Mouse (Mus musculus): ENCODE results near the gene U2surp.

Gene U2surp

DNA sequence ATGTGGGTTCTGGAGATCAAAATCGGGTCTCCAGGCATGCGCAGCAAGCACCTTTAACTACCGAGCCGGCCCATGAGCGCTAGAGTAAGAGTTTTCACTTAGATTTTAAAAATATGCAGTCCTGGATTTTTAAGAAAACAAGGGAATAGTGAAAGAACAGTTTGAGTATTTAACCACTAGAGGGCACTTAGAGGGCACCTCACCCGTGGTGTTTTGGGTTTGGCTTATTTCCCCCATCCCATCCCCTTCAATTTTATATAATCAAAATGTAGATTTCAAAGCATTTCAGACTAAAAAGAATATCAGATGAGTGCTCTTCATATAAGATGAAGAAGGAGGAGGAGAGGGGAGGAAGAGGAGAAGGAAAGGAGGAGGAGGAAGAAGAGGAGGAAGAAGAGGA, 22.0 kb upstream of the U2surp start:
- WGBS: 36% methylated on average over 6 of the region's 6 CpGs

DNA sequence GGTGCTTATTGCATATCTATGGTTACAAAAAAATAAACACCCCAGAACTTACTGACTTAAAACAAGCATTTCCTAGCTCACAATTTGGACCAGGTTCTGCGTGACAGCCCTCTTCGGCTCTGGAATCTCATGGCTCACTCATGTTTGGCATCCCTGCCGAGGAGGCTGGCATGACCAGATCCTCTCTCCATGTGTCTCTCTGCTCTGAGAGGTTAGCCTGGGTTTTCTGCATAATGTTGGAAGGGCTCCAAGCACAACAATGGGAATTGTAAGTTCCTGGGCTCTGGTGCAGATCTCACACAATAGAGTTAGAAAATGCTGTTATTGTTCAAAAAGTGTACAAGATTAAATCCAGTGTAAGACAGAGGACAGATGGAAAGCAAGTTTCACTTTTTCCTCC, 19.3 kb upstream of the U2surp start:
- WGBS: 75% methylated on average over 3 of the region's 3 CpGs

DNA sequence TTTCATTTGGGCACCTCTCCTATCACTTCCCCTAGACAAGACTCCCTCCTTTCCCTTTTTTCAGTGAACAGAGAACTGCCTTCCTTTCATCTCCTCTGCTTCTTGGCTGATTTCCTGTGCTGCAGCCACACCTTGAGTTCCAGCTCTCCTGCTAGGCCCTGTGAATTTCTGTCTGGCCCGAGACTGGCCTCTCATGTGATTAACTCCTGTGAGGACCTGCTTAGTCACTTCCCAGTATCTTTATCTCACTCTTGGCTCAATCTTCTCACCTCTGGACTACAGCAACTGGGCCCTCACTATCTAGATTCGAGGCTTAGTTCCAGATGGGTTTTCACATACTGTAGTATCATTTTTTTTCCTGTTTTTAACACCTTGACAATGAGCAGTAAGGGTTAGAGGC, 15.9 kb upstream of the U2surp start:
- 63% methylated on average over 2 of the region's 2 CpGs for WGBS

DNA sequence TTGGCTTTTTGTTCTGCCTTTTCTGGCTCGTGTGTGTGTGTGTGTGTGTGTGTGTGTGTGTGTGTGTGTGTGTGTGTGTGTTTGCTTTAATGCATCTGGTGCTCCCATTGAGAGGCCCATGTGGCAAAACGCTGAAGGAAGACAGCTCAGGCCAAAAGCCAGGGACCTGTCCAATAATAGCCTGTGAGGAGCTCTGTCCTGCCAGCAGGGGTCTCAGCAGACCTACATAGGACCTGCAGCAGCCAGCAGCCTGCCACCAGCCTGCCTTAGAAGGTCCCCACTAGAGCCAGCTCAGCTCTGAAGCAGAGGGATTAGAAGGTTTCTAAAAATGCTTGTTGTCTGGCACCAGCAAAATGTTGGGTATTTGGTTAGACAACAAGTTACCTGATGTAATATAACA, 14.2 kb upstream of the U2surp start:
- WGBS: 24% methylated on average over 2 of the region's 2 CpGs

DNA sequence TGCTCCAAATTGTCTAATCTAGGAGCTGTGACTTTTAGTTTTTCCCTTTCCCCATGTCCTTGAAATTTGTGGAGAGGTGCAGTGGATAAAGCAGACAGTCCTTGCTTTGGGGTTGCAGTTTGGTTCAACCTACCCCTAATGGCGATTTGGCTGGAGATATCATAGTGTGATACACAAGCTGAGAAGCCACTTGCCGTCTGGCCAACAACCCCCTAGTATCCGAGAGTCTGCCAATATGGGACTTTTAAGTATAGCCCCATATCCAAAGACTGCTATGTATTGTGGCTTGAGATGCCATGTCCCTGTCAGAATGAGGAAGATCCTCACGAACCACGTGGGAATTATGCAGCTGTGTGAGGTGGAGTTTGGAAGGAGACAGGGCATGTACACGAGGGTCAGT, 13.6 kb upstream of the U2surp start:
- 76% methylated on average over 6 of the region's 6 CpGs for WGBS

DNA sequence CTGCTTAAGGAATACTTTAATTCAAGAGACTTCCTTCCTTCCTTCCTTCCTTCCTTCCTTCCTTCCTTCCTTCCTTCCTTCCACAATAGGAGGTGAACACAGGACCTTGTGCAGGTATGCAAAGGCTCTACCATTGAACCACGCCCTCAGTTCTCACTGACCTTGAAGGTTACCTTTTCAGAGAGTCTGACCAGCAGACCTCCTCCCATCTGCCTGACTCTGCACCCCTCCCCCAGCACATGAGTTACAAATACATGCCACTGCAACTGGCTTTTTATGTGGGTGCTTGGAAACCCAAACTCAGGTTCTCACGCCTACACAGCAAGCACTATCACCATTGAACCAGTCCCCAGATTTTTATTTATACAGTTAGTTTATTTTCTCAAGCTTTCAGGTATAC, 10.8 kb upstream of the U2surp start:
- 88% methylated on average over 2 of the region's 2 CpGs for WGBS

DNA sequence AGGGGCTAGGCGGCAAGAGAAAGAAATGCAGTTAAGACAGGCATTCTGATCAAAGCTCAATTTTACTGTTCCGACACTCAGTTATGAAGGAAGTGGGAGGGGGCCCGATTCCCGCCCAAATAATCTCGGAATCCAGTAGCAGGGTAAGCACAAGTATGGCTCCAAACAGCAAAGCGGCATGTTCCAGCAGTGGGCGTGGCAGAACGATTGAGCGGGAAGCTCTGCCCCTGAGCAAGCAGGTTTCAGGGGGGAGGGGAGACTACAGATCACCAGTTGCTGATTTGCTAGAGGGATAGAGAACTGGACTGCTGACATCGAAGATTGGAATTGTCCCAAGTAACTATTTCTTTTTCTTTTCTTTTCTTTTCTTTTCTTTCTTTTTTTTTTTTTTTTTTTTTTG, 9.8 kb upstream of the U2surp start:
- WGBS: 46% methylated on average over 10 of the region's 10 CpGs

DNA sequence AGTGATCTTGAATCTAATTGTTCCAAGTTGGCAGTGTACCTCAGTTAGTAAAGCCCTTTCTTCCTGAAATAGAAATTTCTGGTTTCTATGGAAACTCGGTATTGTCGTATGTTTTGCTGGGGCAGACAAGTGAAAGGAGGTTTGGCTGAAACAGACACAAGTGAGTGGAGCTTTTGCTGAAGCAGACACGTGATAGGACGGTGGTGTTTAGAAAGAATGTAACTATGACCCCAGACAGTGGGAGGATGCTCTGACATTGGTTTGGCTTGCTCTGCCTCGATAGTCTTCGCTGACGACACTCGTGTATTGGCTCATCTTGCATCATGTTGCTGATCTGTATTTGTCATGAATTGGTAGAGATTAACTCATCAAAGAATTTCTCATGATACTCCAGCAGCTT, 9.2 kb upstream of the U2surp start:
- 45% methylated on average over 8 of the region's 8 CpGs for WGBS

DNA sequence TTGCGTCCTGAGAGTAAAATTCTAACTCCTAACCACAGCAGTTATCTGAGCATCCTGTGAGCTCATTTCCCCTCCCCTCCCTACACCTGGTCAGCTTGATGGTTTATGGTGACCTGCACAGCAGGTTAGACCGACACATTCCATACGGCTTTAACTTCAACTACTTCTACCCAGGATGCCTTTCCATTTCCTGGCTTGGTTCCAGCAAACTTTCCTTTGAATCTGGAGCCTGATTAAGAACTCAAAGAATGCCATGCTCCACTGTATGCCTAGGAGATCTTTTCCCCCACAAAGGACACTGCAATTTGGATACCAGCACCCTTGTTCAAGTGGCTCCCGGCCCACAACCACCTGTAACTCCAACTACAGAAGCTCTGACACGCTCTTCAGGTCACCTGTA, 8.8 kb upstream of the U2surp start:
- WGBS: 59% methylated on average over 5 of the region's 5 CpGs

DNA sequence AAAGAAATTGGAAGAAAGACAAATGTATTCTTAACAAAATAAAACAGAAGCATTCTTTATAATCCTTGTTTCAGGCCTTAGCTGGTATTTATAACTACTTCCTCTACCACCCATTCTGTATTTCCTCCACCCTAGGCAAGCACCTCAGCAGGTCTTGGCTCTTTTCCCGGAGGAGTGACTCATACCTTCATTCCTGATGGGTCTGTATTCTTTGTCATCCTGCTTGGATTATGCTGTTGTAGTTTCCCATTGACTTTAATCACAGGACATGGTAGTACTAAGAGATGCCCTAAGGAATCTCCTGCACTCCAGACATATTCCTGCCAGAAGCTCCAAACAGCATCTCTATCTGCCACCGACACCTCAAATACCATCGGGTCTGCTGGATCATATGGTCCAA, 2.6 kb upstream of the U2surp start:
- WGBS: 45% methylated on average over 3 of the region's 3 CpGs

DNA sequence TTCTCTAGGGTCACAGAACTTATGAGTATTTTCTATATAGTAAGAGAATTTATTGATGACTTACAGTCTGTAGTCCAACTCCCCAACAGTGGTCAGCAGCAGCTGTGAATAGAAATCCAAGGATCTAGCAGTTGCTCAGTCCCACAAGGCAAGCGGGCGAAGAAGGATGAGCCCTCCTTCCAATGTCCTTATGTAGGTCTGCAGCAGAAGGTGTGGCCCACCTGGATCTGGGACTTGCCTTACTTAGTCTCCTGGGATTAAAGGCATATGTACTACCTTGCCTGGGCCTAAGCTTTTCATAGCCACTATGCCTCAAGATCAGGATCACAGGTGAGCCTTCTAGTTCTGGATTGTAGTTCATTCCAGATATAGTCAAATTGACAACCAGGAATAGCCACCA, 2.0 kb upstream of the U2surp start:
- 94% methylated on average over 2 of the region's 2 CpGs for WGBS

DNA sequence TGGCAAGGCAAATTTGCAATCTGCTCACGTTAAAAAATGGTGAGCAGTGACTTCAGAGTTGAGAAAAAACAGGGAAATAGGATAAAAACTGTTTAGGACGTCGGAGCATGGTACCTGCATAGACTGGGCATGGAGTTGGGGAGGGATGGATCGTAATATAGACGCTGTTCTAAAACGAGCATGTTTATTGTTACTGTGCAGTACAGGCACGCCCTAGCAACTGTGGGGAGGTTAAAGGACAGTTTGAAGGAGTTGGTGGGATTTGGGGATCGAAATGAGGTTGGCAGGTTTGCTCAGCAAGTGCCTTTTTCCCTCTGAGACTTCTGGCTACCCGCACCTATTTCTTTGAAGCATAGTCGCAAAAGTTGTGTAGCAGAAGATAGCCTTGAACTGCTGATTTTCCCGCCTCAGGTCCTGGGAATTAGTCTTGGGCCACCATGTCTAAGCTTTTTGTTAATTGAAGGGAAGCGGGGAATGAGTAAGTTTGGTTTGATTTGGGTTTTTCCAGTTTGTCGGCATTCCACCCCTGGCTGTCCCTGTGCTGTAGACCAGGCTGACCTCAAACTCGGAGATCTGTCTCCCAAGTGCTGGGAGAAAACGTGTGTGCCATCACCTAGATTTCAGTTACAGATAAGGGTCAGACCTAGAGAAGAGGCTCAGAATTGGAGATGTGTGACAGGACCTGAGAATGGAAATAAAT, 685 bp upstream of the U2surp start:
- WGBS: 20% methylated on average over 15 of the region's 15 CpGs

DNA sequence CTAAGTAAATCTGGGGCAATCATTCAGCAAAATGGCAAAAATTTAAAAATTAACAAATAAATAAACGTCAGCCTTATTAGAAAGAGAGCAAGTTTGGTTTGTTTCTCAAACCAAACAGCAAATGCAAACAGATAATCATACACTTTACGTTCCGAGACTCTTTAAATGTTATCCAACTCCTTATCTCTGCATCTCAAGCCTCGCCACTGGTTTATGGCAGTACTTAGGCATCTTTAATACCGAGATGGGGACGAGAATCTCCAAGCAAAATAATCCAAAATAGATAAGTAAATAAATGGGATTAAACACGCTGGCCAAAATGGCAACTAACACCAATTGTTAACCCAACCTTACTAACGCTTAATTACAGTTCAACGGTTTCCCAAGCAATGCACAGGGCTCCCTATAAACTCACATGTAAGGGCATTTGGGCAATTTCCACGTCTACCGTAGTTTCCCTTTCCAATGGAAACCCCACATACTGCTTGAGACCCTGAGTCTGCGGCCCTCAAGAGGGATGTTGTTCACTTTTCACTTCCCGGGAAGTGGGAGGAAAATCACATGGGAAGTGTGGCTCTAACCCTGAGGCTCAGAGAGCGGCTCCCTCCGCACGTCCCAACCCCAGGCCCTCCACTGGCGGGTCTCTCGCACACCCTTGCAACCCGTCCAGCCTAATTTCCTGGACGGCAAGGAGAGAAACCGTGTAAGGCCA, 947 bp downstream of the U2surp start:
- WGBS: 7% methylated on average over 21 of the region's 21 CpGs

DNA sequence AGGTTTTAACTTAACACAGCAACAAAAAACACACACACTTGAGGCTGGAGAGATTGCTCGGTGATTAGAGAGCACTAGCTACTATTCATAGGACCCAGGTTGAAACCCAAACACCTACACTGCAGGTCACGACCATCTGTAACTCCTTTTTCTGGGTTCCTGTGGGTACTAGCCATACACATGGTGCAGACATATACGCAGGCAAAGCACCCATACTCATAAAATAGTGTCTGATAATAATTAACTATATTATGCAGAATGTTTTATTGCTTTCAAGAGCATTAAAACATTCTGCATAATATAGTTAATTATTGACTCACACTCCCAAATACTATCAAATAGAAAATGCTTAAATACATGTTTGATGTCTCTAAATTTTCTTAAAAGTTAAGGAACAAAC, 6.1 kb downstream of the U2surp start:
- 80% methylated on average over 3 of the region's 3 CpGs for WGBS

DNA sequence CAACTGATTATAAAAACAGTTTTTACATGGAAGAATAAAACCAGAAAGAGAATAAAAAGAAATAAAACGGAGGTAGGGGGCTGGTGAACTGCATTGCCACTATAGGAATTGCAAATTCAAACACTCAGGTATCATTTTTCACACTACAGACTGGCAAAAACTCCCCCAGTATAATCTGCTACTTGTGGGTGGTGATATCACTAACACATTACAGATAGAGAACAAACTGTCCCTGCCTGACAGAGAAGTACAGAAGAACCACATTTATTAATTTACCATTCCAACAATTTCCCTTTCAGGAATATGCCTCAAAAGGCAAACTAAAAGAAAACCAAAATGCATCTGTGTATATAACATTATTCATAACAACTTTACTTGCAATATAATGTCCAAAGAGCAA, 16.8 kb downstream of the U2surp start:
- WGBS: 34% methylated on average over 1 of the region's 1 CpGs

DNA sequence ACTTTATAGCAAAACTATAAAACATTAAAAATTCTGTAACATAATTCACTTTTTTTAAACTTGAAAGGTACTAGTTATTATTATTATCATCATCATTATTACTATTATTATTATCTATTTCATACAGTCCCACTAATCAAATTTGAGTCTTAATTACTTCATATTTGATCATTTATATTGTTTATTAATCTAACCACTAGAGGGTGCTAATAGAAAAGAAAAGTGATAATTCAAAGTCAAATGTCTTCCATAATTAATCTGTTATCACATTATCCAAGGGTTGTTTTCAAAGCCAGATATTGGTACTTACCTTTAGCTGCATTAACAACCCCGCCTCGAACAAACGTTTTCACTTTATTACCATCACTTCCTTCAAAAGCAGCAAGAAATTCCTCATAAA, 18.4 kb downstream of the U2surp start:
- 86% methylated on average over 3 of the region's 3 CpGs for WGBS

DNA sequence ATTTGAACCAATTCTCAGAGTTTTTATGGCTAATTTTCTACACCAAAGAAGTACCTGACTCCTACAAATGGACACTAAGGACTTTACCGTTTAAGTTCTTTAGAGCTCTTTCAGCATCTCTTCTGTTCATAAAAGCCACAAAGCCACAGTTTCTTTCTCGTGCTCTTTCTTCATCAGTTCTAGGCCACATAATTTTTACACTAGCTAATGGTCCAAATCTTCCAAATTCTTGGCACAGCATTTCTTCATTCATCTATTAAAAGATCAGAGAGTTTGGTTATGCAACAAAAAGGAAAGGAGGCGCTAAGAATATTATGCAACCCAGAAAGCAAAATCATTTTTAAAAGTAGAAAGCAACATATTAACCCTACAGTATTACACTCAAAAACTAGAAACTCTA, 21.8 kb downstream of the U2surp start:
- 56% methylated on average over 3 of the region's 3 CpGs for WGBS

DNA sequence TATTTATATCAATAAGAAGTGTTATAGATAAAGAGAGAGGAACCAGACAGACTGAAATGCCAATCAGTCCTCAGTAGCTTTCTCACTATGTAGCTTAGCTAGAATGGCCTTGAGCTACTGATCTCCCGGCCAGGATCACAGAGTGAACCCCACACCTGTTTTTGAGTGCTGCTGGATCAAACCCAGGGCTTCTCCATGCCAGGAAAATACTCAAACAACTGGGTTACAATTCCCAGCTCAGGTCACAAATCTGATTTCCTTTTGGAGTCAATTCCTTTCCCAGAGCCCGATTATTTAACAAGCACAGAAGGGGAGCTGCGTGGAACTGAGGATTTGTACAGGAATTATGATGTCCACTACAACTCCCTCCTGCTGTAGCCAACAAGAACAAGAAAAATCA, 31.8 kb downstream of the U2surp start:
- WGBS: 95% methylated on average over 3 of the region's 3 CpGs

DNA sequence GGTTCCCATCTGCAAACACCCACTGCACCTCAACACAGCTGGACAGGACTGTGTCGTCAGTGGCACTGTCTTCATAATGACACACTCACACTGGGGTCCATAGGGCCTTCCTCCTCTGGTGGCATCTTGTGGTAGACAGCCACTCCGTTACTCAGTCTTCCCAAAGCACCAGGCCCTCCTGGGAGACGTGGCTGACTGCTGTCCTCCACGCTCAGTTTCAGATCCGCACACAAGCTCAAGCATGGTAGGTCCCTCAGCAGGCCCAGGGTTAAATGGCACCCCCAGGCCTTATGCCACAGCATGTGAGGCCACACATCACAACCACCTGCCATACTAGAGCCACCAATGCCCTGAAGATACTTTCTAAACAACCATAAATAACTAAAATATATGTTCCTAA, 33.4 kb downstream of the U2surp start:
- 89% methylated on average over 5 of the region's 5 CpGs for WGBS

DNA sequence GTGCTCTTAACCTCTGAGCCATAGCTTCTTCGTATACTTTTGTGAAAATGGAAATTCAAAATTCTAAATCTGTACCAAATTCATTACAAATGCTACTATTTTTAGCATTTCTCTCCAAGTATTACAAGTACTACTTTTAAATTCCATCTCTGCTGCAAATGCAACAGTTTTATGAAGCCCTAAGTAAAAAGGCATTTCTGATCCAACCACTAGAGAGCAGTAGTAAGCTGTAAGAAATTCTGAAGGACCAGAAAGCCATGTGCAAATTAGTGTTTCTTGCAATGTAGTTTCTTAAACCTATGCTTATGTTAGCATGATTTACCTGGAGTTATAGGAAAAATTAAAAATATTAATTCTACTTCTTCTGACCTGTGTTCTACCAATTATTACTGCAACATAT, 38.9 kb downstream of the U2surp start:
- WGBS: 51% methylated on average over 1 of the region's 1 CpGs

DNA sequence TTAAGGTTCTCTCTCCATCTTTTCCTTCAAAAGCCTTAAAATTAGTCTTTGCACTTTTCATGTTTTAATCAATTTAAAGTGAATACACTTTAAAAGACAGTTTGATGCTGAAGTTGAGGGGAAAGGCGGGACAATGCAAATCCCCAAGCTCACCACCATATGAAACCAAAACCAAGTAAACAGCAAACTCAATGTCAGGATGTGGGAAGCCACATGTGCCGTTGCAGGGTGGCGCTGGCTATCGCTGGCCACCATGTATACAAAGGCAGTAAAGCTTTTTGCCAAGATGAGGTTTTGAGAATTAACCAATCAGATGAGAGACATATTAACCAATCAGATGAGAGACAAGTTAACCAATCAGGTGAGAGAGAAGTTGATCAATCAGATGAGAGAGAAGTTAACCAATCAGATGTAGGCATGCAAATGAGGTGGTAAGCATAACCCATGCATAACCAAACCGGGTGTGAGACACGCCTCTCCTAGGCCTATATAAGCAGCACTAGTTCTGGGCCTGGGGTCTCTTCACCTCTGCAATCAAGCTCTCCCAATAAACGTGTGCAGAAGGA, 42.7 kb downstream of the U2surp start:
- WGBS: 90% methylated on average over 7 of the region's 7 CpGs

DNA sequence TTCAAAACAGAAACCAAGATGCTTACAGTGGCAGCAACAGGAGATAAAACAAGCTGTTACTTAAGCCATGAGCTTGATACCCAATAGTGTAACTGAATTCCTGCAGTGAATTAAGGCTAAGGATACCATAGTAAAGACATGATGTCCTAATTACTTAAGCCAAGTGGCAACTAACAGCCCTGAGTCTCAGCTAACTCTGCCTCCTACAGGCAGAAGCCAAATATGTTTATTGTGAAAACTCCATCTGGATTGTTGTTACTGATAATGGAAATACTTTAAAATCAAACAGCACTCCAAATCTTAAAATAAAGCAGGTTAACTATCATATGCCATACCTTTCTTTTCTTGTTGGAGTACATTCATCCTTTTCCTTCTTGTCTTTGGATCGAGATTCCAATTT, 47.8 kb downstream of the U2surp start:
- WGBS: 91% methylated on average over 1 of the region's 1 CpGs

DNA sequence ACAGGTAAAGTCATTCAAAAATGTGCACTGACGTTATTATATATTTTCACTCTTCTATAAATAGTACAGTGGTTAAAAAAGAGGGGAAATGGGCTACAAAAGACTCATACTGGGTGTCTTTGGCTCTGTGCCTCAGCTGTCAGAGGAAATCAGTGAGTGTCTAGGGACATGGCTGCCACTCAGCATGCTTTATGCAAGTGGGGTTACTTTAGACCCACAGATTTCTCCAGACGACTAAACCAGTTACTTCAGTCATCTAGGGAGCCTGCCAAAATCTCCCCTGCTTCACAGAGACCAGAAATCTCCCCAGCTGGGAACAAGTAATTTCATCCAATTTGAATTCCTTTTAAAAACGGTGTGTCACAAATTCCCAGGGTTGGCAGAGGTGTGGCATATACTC, 59.9 kb downstream of the U2surp start:
- 7% methylated on average over 3 of the region's 3 CpGs for WGBS

Measured in cerebral cortex, adult 2 months (tissue).